ENCODE assay signal across 9 mouse cellular contexts in genomic region chr1:84518347-84518746, GRCm38 (mm10).
DNase-seq lines count a peak whose midpoint lies in the region; ATAC-seq and TF ChIP-seq lines count a peak whose summit lies in the region.
"Had no signal": no experiment of that assay in that cellular context is flagged by ENCODE, and none has a peak within 500 bp of the region (broad histone marks: within the 10 kb centered on the region; RNA-seq: fewer than 3 reads in every experiment).

No protein-coding gene starts in this region.

- no peaks in the 10 kb centered on the region for H3K36me3 ChIP-seq in lung, embryonic 14.5 days (ENCODE audit: insufficient read depth)
- H3K36me3 ChIP-seq in limb, embryonic 15.5 days, result no peaks in the 10 kb centered on the region
- no peaks in the 10 kb centered on the region for H3K36me3 ChIP-seq in midbrain, embryonic 10.5 days

- no peak for TF ChIP-seq CTCF in lung, embryonic 14.5 days (IDR thresholded peaks at IDR 0.05; ENCODE audit: low read depth)
- no peak for TF ChIP-seq CTCF in lung, adult 2 months (IDR thresholded peaks at IDR 0.05; ENCODE audit: insufficient read depth, low read length)

- no peaks in the 10 kb centered on the region for H3K4me1 ChIP-seq in lung, embryonic 14.5 days (ENCODE audit: insufficient read depth)
- no peaks in the 10 kb centered on the region for H3K4me1 ChIP-seq in lung, adult 2 months (ENCODE audit: control insufficient read depth, insufficient read depth, low read length)
- no peaks in the 10 kb centered on the region for H3K4me1 ChIP-seq in limb, embryonic 15.5 days
- H3K4me1 ChIP-seq in midbrain, embryonic 10.5 days, result no peaks in the 10 kb centered on the region

- TF ChIP-seq POLR2A in lung, adult 2 months (IDR thresholded peaks at IDR 0.05; ENCODE audit: borderline replicate concordance, extremely low read depth, low read depth, low read length), result no peak

- intact Hi-C loops in gastrocnemius, postnatal 36 days (cut with DNase I), result loop anchor here (5.0 kb wide), 1 partner anchor 64 kb away; no protein-coding TSS in a partner anchor

- no peaks in the 10 kb centered on the region for H3K27me3 ChIP-seq in lung, embryonic 14.5 days (ENCODE audit: insufficient read depth, low read length)
- no peaks in the 10 kb centered on the region for H3K27me3 ChIP-seq in limb, embryonic 15.5 days
- no peaks in the 10 kb centered on the region for H3K27me3 ChIP-seq in midbrain, embryonic 10.5 days (ENCODE audit: low read depth, poor library complexity, severe bottlenecking)

- no peak overlapping the region for H3K4me3 ChIP-seq in lung, embryonic 14.5 days (ENCODE audit: low read depth, low read length)
- no peak overlapping the region for H3K4me3 ChIP-seq in lung, adult 2 months (replicated peaks; ENCODE audit: extremely low read depth, low read depth, low read length)
- no peak overlapping the region for H3K4me3 ChIP-seq in limb, embryonic 15.5 days
- no peak overlapping the region for H3K4me3 ChIP-seq in midbrain, embryonic 10.5 days
- H3K4me3 ChIP-seq: myocyte had no signal

- no peak overlapping the region for H3K27ac ChIP-seq in lung, embryonic 14.5 days (ENCODE audit: low read depth)
- H3K27ac ChIP-seq in limb, embryonic 15.5 days, result no peak overlapping the region
- no peak overlapping the region for H3K27ac ChIP-seq in midbrain, embryonic 10.5 days (replicated peaks)

- H3K9me3 ChIP-seq in lung, embryonic 14.5 days (ENCODE audit: low read depth, low read length), result no peaks in the 10 kb centered on the region
- no peaks in the 10 kb centered on the region for H3K9me3 ChIP-seq in limb, embryonic 15.5 days
- H3K9me3 ChIP-seq in midbrain, embryonic 10.5 days (replicated peaks), result no peaks in the 10 kb centered on the region

- no peak for ATAC-seq in lung, embryonic 14.5 days (ENCODE audit: insufficient read depth)
- ATAC-seq in limb, embryonic 15.5 days (ENCODE audit: insufficient number of reproducible peaks, low FRiP score, low TSS enrichment, low read depth), result 0 out of 2 replicates have a peak, but pooled peaks have one; percentile 58
- no peak for ATAC-seq in inflammation-experienced regulatory T-cells, adult 6 months
- ATAC-seq: forebrain, embryonic 16.5 days had no signal

- H3K4me2 ChIP-seq in lung, embryonic 14.5 days, result no peak overlapping the region
- no peak overlapping the region for H3K4me2 ChIP-seq in limb, embryonic 15.5 days

- WGBS in lung, embryonic 14.5 days, result 48% methylated on average over 4 of the region's 4 CpGs
- WGBS in lung, adult 2 months, result 72% methylated on average over 4 of the region's 4 CpGs
- WGBS in limb, embryonic 15.5 days, result 51% methylated on average over 4 of the region's 4 CpGs
- WGBS in midbrain, embryonic 10.5 days, result 81% methylated on average over 4 of the region's 4 CpGs

- DNase-seq in lung, embryonic 14.5 days, result peak; percentile 9
- no peak for DNase-seq in lung, adult 2 months
- DNase-seq in gastrocnemius, adult 18-20 months (ENCODE audit: low spot score), result peak; percentile 63
- DNase-seq in gastrocnemius, postnatal 36 days, result peak; percentile 48 to 77
- DNase-seq in midbrain, embryonic 10.5 days (ENCODE audit: low spot score), result no peak

- no peak overlapping the region for H3K9ac ChIP-seq in lung, embryonic 14.5 days
- H3K9ac ChIP-seq in limb, embryonic 15.5 days, result no peak overlapping the region

Comparison
In these comparisons a context has a peak if more than half of its experiments do, and no peak if none do; other contexts are left out.
1. DNase-seq: peak in lung, embryonic 14.5 days (single experiment), gastrocnemius, adult 18-20 months (single experiment) and gastrocnemius, postnatal 36 days (2 of 2); none in lung, adult 2 months (single experiment) and midbrain, embryonic 10.5 days (single experiment).